Mouse (Mus musculus) stomach, postnatal 0 days (tissue): ENCODE results near the gene Lclat1. TPM values are rescaled to one million over a fixed set of nuclear protein-coding genes. Genes with fewer than 3 reads are reported as not detected.
"Not testable (repeated sequence)": the region's sequence is repeated elsewhere in the genome, so short reads cannot be mapped to it uniquely, and the experiment has no call there.

ENCODE experiments used
- ATAC-seq: fragments of 200-750 bp; cut with Nextera tagmentation; 2 replicates; pipeline ENCODE4 v1.8.0; 2017; ENCODE audit not compliant: low FRiP score, low TSS enrichment
- DNase-seq: peaks from one replicate; pipeline ENCODE4 v3.0.0-alpha.2; 2016; ENCODE audit warnings: low spot score
- H3K27ac ChIP-seq: fragments of 300-500 bp; sonication (generic); replicated peaks from 2 replicates; pipeline ENCODE4 v1.5.1; 2014; ENCODE audit warnings: mild to moderate bottlenecking, control low read depth
- H3K27me3 ChIP-seq: fragments of 300-500 bp; sonication (generic); 2 replicates; pipeline ENCODE4 v1.6.1; 2014; ENCODE audit warnings: low read length; ENCODE audit not compliant: control insufficient read depth, insufficient read depth
- H3K36me3 ChIP-seq: fragments of 300-500 bp; sonication (generic); 2 replicates; pipeline ENCODE4 v1.6.1; 2014; ENCODE audit warnings: low read length, mixed read lengths; ENCODE audit not compliant: control insufficient read depth, insufficient read depth
- H3K4me1 ChIP-seq: fragments of 300-500 bp; sonication (generic); replicated peaks from 2 replicates; pipeline ENCODE4 v1.6.1; 2014; ENCODE audit warnings: antibody characterized with exemption; ENCODE audit not compliant: control insufficient read depth, insufficient read depth
- H3K4me2 ChIP-seq: fragments of 300-500 bp; sonication (generic); replicated peaks from 2 replicates; pipeline ENCODE4 v1.6.1; 2014; ENCODE audit warnings: low read depth, mild to moderate bottlenecking, control low read depth, moderate library complexity
- H3K4me3 ChIP-seq: fragments of 300-500 bp; sonication (generic); 2 replicates; pipeline ENCODE4 v1.5.1; 2014; ENCODE audit warnings: low read depth, low read length, control low read depth
- H3K9ac ChIP-seq: fragments of 300-500 bp; sonication (generic); 2 replicates; pipeline ENCODE4 v1.6.1; 2014; ENCODE audit warnings: mild to moderate bottlenecking, low read length, control low read depth, mixed read lengths
- H3K9me3 ChIP-seq: fragments of 300-500 bp; sonication (generic); 2 replicates; pipeline ENCODE4 v1.6.1; 2016; ENCODE audit warnings: low read length; ENCODE audit not compliant: control insufficient read depth
- CTCF ChIP-seq: IDR thresholded peaks from 2 replicates; pipeline ENCODE4 v1.5.1; 2016; ENCODE audit warnings: antibody characterized with exemption, low read depth, mild to moderate bottlenecking, moderate library complexity
- EP300 ChIP-seq: optimal IDR thresholded peaks from 2 replicates; pipeline ENCODE3; 2016; ENCODE audit warnings: antibody characterized with exemption
- WGBS: fragments of 180-500 bp; shearing (Covaris S2); extraction: QIAGEN DNeasy Blood & Tissue Kit; methylation state at CpG from one replicate; pipeline ENCODE4 v1.1.7; 2014; 5-methylcytosine and 5-hydroxymethylcytosine counted together
- polyA plus RNA-seq: library from polyadenylated mRNA; unstranded; fragments of >200 nt; fragmentation: Nextera tagmentation; extraction: Ambion mirVana; gene quantifications from 2 replicates; pipeline ENCODE4 v1.2.1, GENCODE M21; 2015

Gene Lclat1
- polyA plus RNA-seq, 1 experiment from 2014 or later, result 4.3 TPM

- WGBS, result 70% methylated on average over 15 of the region's 15 CpGs
- DNase-seq, result no peak
- TF ChIP-seq EP300 (no peak), CTCF (no peak)
These were observed 163.3 kb downstream of the Lclat1 start for GRCm38 (mm10) chr17:73270871-73271796.

GRCm38 (mm10) chr17:73271797-73272600, 164.2 kb downstream of the Lclat1 start:
- no peaks in the 10 kb centered on the region for H3K36me3 ChIP-seq
- H3K27me3 ChIP-seq, result no peaks in the 10 kb centered on the region
- H3K9ac ChIP-seq, result no peak overlapping the region
- no peak overlapping the region for H3K27ac ChIP-seq
- no peak for TF ChIP-seq CTCF
- TF ChIP-seq EP300, result no peak
- 91% methylated on average over 7 of the region's 7 CpGs for WGBS
- DNase-seq (no peak), ATAC-seq (no peak)
- H3K4me1 ChIP-seq, result no peaks in the 10 kb centered on the region
- no peaks in the 10 kb centered on the region for H3K9me3 ChIP-seq
- no peak overlapping the region for H3K4me3 ChIP-seq
- H3K4me2 ChIP-seq, result no peak overlapping the region

More at GRCm38 (mm10) chr17:73270871-73271796, 163.3 kb downstream of the Lclat1 start:
- no peak overlapping the region for H3K9ac ChIP-seq
- no peaks in the 10 kb centered on the region for H3K9me3 ChIP-seq
- ATAC-seq, result no peak
- H3K27ac ChIP-seq, result no peak overlapping the region
- H3K27me3 ChIP-seq, result no peaks in the 10 kb centered on the region
- H3K36me3 ChIP-seq, result no peaks in the 10 kb centered on the region
- H3K4me3 ChIP-seq, result no peak overlapping the region
- no peaks in the 10 kb centered on the region for H3K4me1 ChIP-seq
- no peak overlapping the region for H3K4me2 ChIP-seq

GRCm38 (mm10) chr17:73273809-73274208, 166.0 kb downstream of the Lclat1 start:
- H3K36me3 ChIP-seq, result no peaks in the 10 kb centered on the region
- no peaks in the 10 kb centered on the region for H3K27me3 ChIP-seq
- H3K9me3 ChIP-seq, result no peaks in the 10 kb centered on the region
- H3K27ac ChIP-seq, result no peak overlapping the region
- DNase-seq (no peak), ATAC-seq (no peak)
- no peak overlapping the region for H3K9ac ChIP-seq
- H3K4me2 ChIP-seq, result no peak overlapping the region
- TF ChIP-seq EP300, result no peak
- TF ChIP-seq CTCF, result no peak
- 77% methylated on average over 7 of the region's 7 CpGs for WGBS
- H3K4me3 ChIP-seq, result no peak overlapping the region
- H3K4me1 ChIP-seq, result no peaks in the 10 kb centered on the region

- H3K27me3 ChIP-seq, result no peaks in the 10 kb centered on the region
- H3K9ac ChIP-seq, result no peak overlapping the region
- H3K4me2 ChIP-seq, result no peak overlapping the region
- ATAC-seq (no peak), DNase-seq (no peak)
- no peaks in the 10 kb centered on the region for H3K9me3 ChIP-seq
- no peaks in the 10 kb centered on the region for H3K36me3 ChIP-seq
- no peak for TF ChIP-seq EP300
- no peak for TF ChIP-seq CTCF
- 70% methylated on average over 10 of the region's 10 CpGs for WGBS
- H3K4me3 ChIP-seq, result no peak overlapping the region
- H3K4me1 ChIP-seq, result no peaks in the 10 kb centered on the region
- no peak overlapping the region for H3K27ac ChIP-seq
These were observed 167.3 kb downstream of the Lclat1 start for GRCm38 (mm10) chr17:73275066-73275465.

- H3K27ac ChIP-seq, result no peak overlapping the region
- no peaks in the 10 kb centered on the region for H3K9me3 ChIP-seq
- DNase-seq (no peak), ATAC-seq (no peak)
- H3K27me3 ChIP-seq, result no peaks in the 10 kb centered on the region
- H3K9ac ChIP-seq, result no peak overlapping the region
- H3K4me1 ChIP-seq, result no peaks in the 10 kb centered on the region
- no peak overlapping the region for H3K4me3 ChIP-seq
- TF ChIP-seq CTCF (peak; percentile 54), EP300 (no peak)
- H3K36me3 ChIP-seq, result no peaks in the 10 kb centered on the region
- WGBS, result 90% methylated on average over 4 of the region's 4 CpGs
- no peak overlapping the region for H3K4me2 ChIP-seq
These were observed 170.0 kb downstream of the Lclat1 start for GRCm38 (mm10) chr17:73277770-73278169.

- DNase-seq, H3K4me2 ChIP-seq, H3K4me3 ChIP-seq, H3K36me3 ChIP-seq, H3K4me1 ChIP-seq, H3K27ac ChIP-seq, H3K27me3 ChIP-seq, H3K9me3 ChIP-seq, H3K9ac ChIP-seq: not testable (repeated sequence)
- ATAC-seq, result peak; percentile 74
- 35% methylated on average over 6 of the region's 6 CpGs for WGBS
These were observed 174.9 kb downstream of the Lclat1 start for GRCm38 (mm10) chr17:73282702-73283101.
